Mouse (Mus musculus) lung, embryonic 15.5 days (tissue): ENCODE results near the gene Fam3b. TPM values are rescaled to one million over a fixed set of nuclear protein-coding genes. Genes with fewer than 3 reads are reported as not detected.

Experiments
- ATAC-seq: fragments of 200-750 bp; cut with Nextera tagmentation; 2 replicates; pipeline ENCODE4 v1.8.0; 2017; ENCODE audit warnings: moderate number of reproducible peaks, borderline replicate concordance; ENCODE audit not compliant: low FRiP score, low TSS enrichment; ENCODE audit errors: extremely low read depth
- H3K27ac ChIP-seq: fragments of 300-500 bp; sonication (generic); 2 replicates; pipeline ENCODE4 v1.5.1; 2015; ENCODE audit warnings: moderate library complexity, mild to moderate bottlenecking, inconsistent platforms
- H3K27me3 ChIP-seq: fragments of 300-500 bp; sonication (generic); 2 replicates; pipeline ENCODE4 v1.6.1; 2015; ENCODE audit warnings: inconsistent platforms
- H3K36me3 ChIP-seq: fragments of 300-500 bp; sonication (generic); 2 replicates; pipeline ENCODE4 v1.6.1; 2015; ENCODE audit warnings: inconsistent platforms
- H3K4me1 ChIP-seq: fragments of 300-500 bp; sonication (generic); 2 replicates; pipeline ENCODE4 v1.6.1; 2015; ENCODE audit warnings: inconsistent platforms
- H3K4me2 ChIP-seq: fragments of 300-500 bp; sonication (generic); 2 replicates; pipeline ENCODE4 v1.6.1; 2015; ENCODE audit warnings: inconsistent platforms, mild to moderate bottlenecking, moderate library complexity
- H3K4me3 ChIP-seq: fragments of 300-500 bp; sonication (generic); 2 replicates; pipeline ENCODE4 v1.5.1; 2015; ENCODE audit warnings: mild to moderate bottlenecking, inconsistent platforms
- H3K9ac ChIP-seq: fragments of 300-500 bp; sonication (generic); 2 replicates; pipeline ENCODE4 v1.6.1; 2015; ENCODE audit warnings: inconsistent platforms
- H3K9me3 ChIP-seq: fragments of 300-500 bp; sonication (generic); 2 replicates; pipeline ENCODE4 v1.6.1; 2016; ENCODE audit warnings: inconsistent platforms
- WGBS: fragments of 180-500 bp; shearing (Covaris S2); methylation state at CpG from one replicate; pipeline ENCODE4 v1.1.7; 2015; 5-methylcytosine and 5-hydroxymethylcytosine counted together
- polyA plus RNA-seq: library from polyadenylated mRNA; unstranded; fragments of >200 nt; fragmentation: Nextera tagmentation; extraction: Ambion mirVana; gene quantifications from 2 replicates; pipeline ENCODE4 v1.2.1, GENCODE M21; 2015

Gene Fam3b
- not detected in 2 replicates for polyA plus RNA-seq

GRCm38 (mm10) chr16:97514099-97514940 is at the start of gene Fam3b:
Gene Fam3b (minus strand): TSS chr16:97514816.
- no peak within 1 kb of the TSS for H3K27ac ChIP-seq
- no peak within 1 kb of the TSS for H3K4me3 ChIP-seq
- WGBS = 46% methylated on average over 4 of the region's 4 CpGs
- H3K9me3 ChIP-seq = no peaks in the 10 kb centered on the region
- H3K4me2 ChIP-seq = no peak within 1 kb of the TSS
- H3K9ac ChIP-seq = no peak within 1 kb of the TSS
- H3K27me3 ChIP-seq = no peaks in the 10 kb centered on the region
- 0 out of 2 replicates have a peak, but pooled peaks cover 3% of the 10 kb centered on the region for H3K4me1 ChIP-seq
- no peaks in the 10 kb centered on the region for H3K36me3 ChIP-seq
- ATAC-seq = no peak

- no peak overlapping the region for H3K4me3 ChIP-seq
- 76% methylated on average over 4 of the region's 4 CpGs for WGBS
- no peaks in the 10 kb centered on the region for H3K9me3 ChIP-seq
- no peak overlapping the region for H3K27ac ChIP-seq
- H3K36me3 ChIP-seq = no peaks in the 10 kb centered on the region
- no peak overlapping the region for H3K9ac ChIP-seq
- H3K4me2 ChIP-seq = no peak overlapping the region
- no peak for ATAC-seq
- H3K4me1 ChIP-seq = no peaks in the 10 kb centered on the region
- no peaks in the 10 kb centered on the region for H3K27me3 ChIP-seq
Observed at GRCm38 (mm10) chr16:97544340-97544739, 29.7 kb upstream of the Fam3b start.

- no peak overlapping the region for H3K9ac ChIP-seq
Observed at GRCm38 (mm10) chr16:97536859-97537258, 22.2 kb upstream of the Fam3b start.

GRCm38 (mm10) chr16:97535808-97536413 is 21.3 kb upstream of the Fam3b start:
- Histone ChIP-seq H3K4me2 (peak overlapping the region; percentile 40), H3K9ac (no peak overlapping the region), H3K4me3 (peak overlapping the region; percentile 17; the same call in 1 of the 2 replicates), H3K36me3 (no peaks in the 10 kb centered on the region), H3K27ac (peak overlapping the region; percentile 80), H3K27me3 (no peaks in the 10 kb centered on the region), H3K9me3 (no peaks in the 10 kb centered on the region), H3K4me1 (peaks cover 23% of the 10 kb centered on the region)
- 6% methylated on average over 3 of the region's 3 CpGs for WGBS
- peak; percentile 84 for ATAC-seq

More at GRCm38 (mm10) chr16:97536859-97537258, 22.2 kb upstream of the Fam3b start:
- ATAC-seq = no peak
- Histone ChIP-seq H3K27ac (no peak overlapping the region), H3K36me3 (no peaks in the 10 kb centered on the region), H3K27me3 (no peaks in the 10 kb centered on the region), H3K4me2 (peak overlapping the region; percentile 40; the same call in 1 of the 2 replicates), H3K9me3 (no peaks in the 10 kb centered on the region), H3K4me3 (no peak overlapping the region), H3K4me1 (peaks cover 23% of the 10 kb centered on the region)
- 38% methylated on average over 1 of the region's 1 CpGs for WGBS

GRCm38 (mm10) chr16:97534876-97535461 is 20.4 kb upstream of the Fam3b start:
- H3K9me3 ChIP-seq = no peaks in the 10 kb centered on the region
- peak overlapping the region; percentile 19; the same call in 1 of the 2 replicates for H3K9ac ChIP-seq
- peak overlapping the region; percentile 80 for H3K27ac ChIP-seq
- H3K36me3 ChIP-seq = no peaks in the 10 kb centered on the region
- WGBS = 17% methylated on average over 5 of the region's 5 CpGs
- peaks cover 23% of the 10 kb centered on the region for H3K4me1 ChIP-seq
- H3K4me2 ChIP-seq = peak overlapping the region; percentile 40
- peak; percentile 33; the same call in 1 of the 2 replicates for ATAC-seq
- no peaks in the 10 kb centered on the region for H3K27me3 ChIP-seq
- peak overlapping the region; percentile 12 for H3K4me3 ChIP-seq

- Histone ChIP-seq H3K4me2 (peak overlapping the region; percentile 40), H3K4me3 (no peak overlapping the region), H3K9ac (peak overlapping the region; percentile 19; the same call in 1 of the 2 replicates), H3K27me3 (no peaks in the 10 kb centered on the region), H3K4me1 (peaks cover 23% of the 10 kb centered on the region), H3K9me3 (no peaks in the 10 kb centered on the region), H3K36me3 (no peaks in the 10 kb centered on the region), H3K27ac (peak overlapping the region; percentile 80)
- no peak for ATAC-seq
- WGBS = 41% methylated on average over 1 of the region's 1 CpGs
Observed at GRCm38 (mm10) chr16:97534448-97534847, 19.8 kb upstream of the Fam3b start.

- WGBS = 62% methylated on average over 5 of the region's 5 CpGs
- no peak for ATAC-seq
- no peaks in the 10 kb centered on the region for H3K9me3 ChIP-seq
- H3K4me1 ChIP-seq = peaks cover 23% of the 10 kb centered on the region
- H3K4me3 ChIP-seq = no peak overlapping the region
- no peaks in the 10 kb centered on the region for H3K27me3 ChIP-seq
- no peak overlapping the region for H3K4me2 ChIP-seq
- no peak overlapping the region for H3K27ac ChIP-seq
- H3K36me3 ChIP-seq = no peaks in the 10 kb centered on the region
- H3K9ac ChIP-seq = no peak overlapping the region
Observed at GRCm38 (mm10) chr16:97533751-97534150, 19.1 kb upstream of the Fam3b start.

- 70% methylated on average over 1 of the region's 1 CpGs for WGBS
- no peak overlapping the region for H3K27ac ChIP-seq
- no peak overlapping the region for H3K4me3 ChIP-seq
- H3K4me1 ChIP-seq = peaks cover 23% of the 10 kb centered on the region
- no peak for ATAC-seq
- H3K9me3 ChIP-seq = no peaks in the 10 kb centered on the region
- H3K27me3 ChIP-seq = no peaks in the 10 kb centered on the region
- no peaks in the 10 kb centered on the region for H3K36me3 ChIP-seq
- no peak overlapping the region for H3K9ac ChIP-seq
- H3K4me2 ChIP-seq = no peak overlapping the region
Observed at GRCm38 (mm10) chr16:97533126-97533525, 18.5 kb upstream of the Fam3b start.

- Histone ChIP-seq H3K27me3 (no peaks in the 10 kb centered on the region), H3K36me3 (no peaks in the 10 kb centered on the region)
- WGBS = 74% methylated on average over 2 of the region's 2 CpGs
Observed at GRCm38 (mm10) chr16:97529241-97529640, 14.6 kb upstream of the Fam3b start.

GRCm38 (mm10) chr16:97523024-97523423 is 8.4 kb upstream of the Fam3b start:
- Histone ChIP-seq H3K36me3 (no peaks in the 10 kb centered on the region), H3K9ac (no peak overlapping the region), H3K9me3 (no peaks in the 10 kb centered on the region), H3K4me3 (no peak overlapping the region), H3K27ac (no peak overlapping the region), H3K4me2 (no peak overlapping the region), H3K4me1 (no peaks in the 10 kb centered on the region), H3K27me3 (no peaks in the 10 kb centered on the region)
- 14% methylated on average over 1 of the region's 1 CpGs for WGBS
- peak; percentile 19; the same call in 1 of the 2 replicates for ATAC-seq

More at GRCm38 (mm10) chr16:97529241-97529640, 14.6 kb upstream of the Fam3b start:
- Histone ChIP-seq H3K9me3 (no peaks in the 10 kb centered on the region), H3K4me1 (no peaks in the 10 kb centered on the region; the same call in 1 of the 2 replicates), H3K27ac (no peak overlapping the region), H3K9ac (no peak overlapping the region), H3K4me3 (no peak overlapping the region), H3K4me2 (no peak overlapping the region)
- ATAC-seq = no peak

- H3K4me2 ChIP-seq = no peak overlapping the region
- no peak overlapping the region for H3K4me3 ChIP-seq
- no peaks in the 10 kb centered on the region for H3K36me3 ChIP-seq
- WGBS = 76% methylated on average over 6 of the region's 6 CpGs
- no peaks in the 10 kb centered on the region for H3K4me1 ChIP-seq
- no peaks in the 10 kb centered on the region for H3K27me3 ChIP-seq
- H3K9me3 ChIP-seq = no peaks in the 10 kb centered on the region
- ATAC-seq = no peak
- H3K27ac ChIP-seq = no peak overlapping the region
- no peak overlapping the region for H3K9ac ChIP-seq
Observed at GRCm38 (mm10) chr16:97521983-97522382, 7.4 kb upstream of the Fam3b start.
